Mouse (Mus musculus): ENCODE measurements around the gene Mad1l1.

Gene Mad1l1

DNA sequence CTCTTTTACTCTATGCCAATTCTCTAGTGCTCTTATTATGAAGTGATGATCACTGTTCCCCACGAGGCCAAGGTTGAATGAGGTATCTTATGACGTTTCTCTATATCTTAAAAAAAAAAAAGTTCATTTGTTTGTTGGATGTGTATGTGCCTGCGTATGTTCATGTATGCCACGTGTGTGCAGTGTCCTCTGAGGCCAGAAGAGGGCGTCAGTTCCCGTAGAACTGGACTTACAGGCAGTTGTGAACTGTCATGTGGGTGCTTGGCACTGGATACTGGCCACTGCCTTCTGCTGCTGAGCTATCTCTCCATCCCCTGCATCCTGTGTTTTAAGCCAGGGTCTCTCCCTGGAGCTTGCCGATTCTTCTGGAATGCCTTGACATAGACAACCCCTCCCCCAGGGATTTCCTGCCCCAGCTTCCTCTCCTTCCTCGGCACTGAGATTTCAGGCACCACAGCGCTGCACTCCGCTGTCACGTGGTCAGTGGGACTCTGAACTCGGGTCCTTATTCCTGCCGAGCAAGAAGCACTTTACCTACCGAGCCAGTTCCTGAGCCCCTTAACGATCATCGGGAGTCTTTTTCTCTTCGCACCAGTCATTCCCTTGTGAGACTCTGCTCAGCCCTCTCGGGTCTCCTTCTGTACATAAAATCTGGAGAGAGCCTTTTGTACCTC lies 336.1 kb downstream of the Mad1l1 start:
- no peak for DNase-seq

DNA sequence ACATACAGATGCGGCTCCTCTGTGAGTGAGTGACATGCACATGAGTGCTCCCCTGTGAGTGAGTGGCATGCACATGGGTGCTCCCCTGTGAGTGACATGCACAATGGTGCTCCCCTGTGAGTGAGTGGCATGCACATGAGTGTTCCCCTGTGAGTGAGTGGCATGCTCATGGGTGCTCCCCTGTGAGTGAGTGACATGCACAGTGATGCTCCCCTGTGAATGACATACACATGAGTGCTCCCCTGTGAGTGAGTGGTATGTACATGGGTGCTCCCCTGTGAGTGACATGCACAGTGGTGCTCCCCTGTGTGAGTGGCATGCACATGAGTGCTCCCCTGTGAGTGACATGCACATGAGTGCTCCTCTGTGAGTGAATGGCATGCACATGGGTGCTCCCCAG lies 339.4 kb downstream of the Mad1l1 start:
- no peak for DNase-seq

GRCm38 (mm10) chr5:139979371-139979770 lies 342.0 kb downstream of the Mad1l1 start:
- DNase-seq, result no peak

- peak in 1 of 2 experiments; percentile 5 for DNase-seq
Measured at GRCm38 (mm10) chr5:139978525-139979276, 342.7 kb downstream of the Mad1l1 start.

- no peak for DNase-seq
Measured at GRCm38 (mm10) chr5:139977476-139977875, 343.9 kb downstream of the Mad1l1 start.

DNA sequence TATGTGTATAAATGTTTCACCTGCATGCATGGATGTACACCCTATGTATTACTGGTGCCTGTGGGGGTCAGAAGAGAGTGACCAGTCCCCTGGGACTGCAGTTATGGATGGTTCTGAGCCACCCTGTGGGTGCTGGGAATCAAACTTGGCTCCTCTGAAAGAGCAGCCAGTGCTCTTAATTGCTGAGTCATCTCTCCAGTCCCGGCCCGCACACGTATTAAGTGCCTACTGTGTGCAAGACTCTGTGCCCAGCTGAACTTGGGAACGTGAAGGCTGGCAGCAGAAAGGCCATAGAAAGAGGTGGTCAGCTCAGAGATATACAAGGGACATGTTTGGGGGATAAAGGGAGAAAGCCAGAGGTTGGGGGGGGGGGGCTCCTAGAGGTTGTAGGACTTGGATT lies 344.8 kb downstream of the Mad1l1 start:
- DNase-seq, result no peak

GRCm38 (mm10) chr5:139970186-139970631 lies 351.1 kb downstream of the Mad1l1 start:
- DNase-seq, result peak; percentile 20 to 23

- DNase-seq, result no peak
Measured at GRCm38 (mm10) chr5:139969151-139969948, 352.0 kb downstream of the Mad1l1 start.

- DNase-seq, result no peak
Measured at GRCm38 (mm10) chr5:139965596-139965995, 355.8 kb downstream of the Mad1l1 start.

GRCm38 (mm10) chr5:139964391-139964790 lies 357.0 kb downstream of the Mad1l1 start:
- DNase-seq, result no peak

DNA sequence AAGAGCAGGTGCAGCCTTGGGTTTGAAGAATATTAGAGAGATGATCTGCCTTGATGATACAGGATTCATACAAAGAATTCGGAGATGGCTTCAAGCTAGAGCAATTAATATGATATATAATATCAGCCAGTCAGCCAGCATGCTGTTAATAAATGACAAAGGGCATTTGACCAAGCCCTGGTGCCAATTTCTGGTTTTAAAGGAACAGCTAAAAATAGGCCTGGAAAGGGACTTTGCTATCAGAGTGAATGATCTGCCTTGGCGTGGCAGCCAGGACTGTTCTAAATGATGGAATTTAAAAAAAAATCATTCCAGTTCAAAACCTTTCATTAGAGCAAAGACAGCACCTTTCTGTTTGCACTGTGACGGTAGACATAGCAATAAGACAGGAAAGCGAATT lies 361.6 kb downstream of the Mad1l1 start:
- no peak for DNase-seq

All from lung, adult 18-20 months (tissue).